Mouse (Mus musculus): ENCODE measurements around the gene Pkdrej.

DNA sequence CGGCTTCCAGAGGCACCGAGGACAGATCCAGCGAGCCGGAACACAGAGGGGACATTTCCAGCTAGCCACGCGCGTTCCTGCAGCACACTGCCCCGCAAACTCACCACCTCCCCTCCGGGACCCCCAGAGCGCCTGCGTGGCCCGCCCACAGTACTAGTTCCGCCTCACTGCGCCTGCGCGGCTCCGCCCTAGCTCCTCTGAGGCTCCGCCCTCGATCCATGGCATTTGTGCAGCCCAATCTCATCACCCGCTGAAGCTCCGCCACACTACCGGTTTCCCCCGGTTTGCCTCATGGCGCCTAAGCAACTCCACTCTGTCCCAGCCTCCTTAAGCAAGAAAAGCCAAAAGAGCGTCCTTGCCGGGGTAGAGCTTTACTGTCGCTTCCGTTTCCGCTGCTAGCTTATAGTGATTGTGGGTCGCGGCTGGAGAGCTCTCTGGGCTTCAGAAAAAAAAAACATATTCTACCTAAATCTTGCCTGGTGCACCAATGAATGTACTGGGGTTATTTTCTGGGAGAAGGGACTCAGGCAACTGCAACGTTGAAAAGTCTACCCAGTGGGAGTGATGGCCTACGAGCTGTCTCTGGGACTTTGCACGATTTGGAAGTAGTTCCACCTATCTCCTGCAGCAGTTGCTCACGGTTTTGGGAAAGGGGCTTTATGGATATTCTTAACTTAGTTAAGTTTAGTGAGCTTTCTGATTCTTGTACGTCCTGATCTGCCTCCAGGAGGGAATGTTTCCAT, 9.8 kb downstream of the Pkdrej start, which contains the start of gene Cdpf1:
- TF ChIP-seq CTCF (conservative IDR thresholded peaks at IDR 0.05; ENCODE audit: low read length) (no peak), NANOG (IDR thresholded peaks at IDR 0.05; ENCODE audit: borderline replicate concordance, low read length) (no peak), POU5F1 (IDR thresholded peaks at IDR 0.05; ENCODE audit: borderline replicate concordance, low read length) (no peak)
